Mouse (Mus musculus): ENCODE data around the gene Trim43a.
"Not testable (repeated sequence)": the region's sequence is repeated elsewhere in the genome, so short reads cannot be mapped to it uniquely, and the experiment has no call there.

The Trim43a gene

GRCm38 (mm10) chr9:88580591-88580990, at the start of gene Trim43a:
Gene Trim43a (plus strand): TSS chr9:88580891.
- DNase-seq (ENCODE audit: low spot score), result not testable (repeated sequence)

DNA sequence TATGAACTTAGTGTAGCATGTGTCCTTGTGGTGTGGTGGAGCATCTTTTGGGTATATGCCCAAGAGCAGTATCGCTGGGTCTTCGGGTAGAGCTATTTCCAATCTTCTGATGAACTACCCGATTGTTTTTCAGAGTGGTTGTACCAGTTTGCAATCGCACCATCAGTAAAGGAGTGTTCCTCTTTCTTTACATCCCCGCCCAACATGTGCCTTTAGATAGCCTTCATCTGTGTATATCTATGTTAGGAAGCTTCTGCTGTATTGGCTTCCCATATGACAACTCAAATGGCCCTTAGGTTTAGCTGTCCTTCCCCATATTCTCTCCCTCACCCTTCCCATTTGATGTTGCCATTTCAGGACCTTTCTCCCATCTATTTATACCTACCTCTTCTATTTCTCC, 46.6 kb upstream of the Trim43a start:
- no peak for DNase-seq (ENCODE audit: low spot score)

- DNase-seq (ENCODE audit: low spot score), result no peak
Observed at GRCm38 (mm10) chr9:88539546-88540224, 41.0 kb upstream of the Trim43a start.

- DNase-seq (ENCODE audit: low spot score), result peak; percentile 39
Observed at GRCm38 (mm10) chr9:88542816-88543215, 37.9 kb upstream of the Trim43a start.

DNA sequence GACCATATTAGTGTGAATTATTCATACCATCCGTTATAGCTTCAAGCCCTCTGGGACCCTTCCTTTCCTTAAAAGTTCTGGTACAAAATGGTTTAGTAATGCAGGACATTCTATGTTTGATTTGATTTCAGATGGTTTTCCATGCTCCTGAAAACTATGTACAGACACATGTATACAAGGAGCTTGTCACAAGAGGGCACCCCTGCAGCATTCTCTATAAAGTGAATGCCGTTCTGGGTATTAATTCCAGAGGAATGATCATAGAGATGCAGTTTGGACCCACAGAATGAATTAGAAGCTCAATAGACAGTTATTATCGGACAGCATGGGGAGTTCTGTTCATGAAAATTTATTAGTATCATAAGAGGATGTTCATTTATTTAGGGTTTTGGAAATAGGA, 35.2 kb upstream of the Trim43a start:
- peak; percentile 34 for DNase-seq (ENCODE audit: low spot score)

GRCm38 (mm10) chr9:88546166-88546565, 34.5 kb upstream of the Trim43a start:
- peak; percentile 27 for DNase-seq (ENCODE audit: low spot score)

- no peak for DNase-seq (ENCODE audit: low spot score)
Observed at GRCm38 (mm10) chr9:88546657-88547056, 34.0 kb upstream of the Trim43a start.

DNA sequence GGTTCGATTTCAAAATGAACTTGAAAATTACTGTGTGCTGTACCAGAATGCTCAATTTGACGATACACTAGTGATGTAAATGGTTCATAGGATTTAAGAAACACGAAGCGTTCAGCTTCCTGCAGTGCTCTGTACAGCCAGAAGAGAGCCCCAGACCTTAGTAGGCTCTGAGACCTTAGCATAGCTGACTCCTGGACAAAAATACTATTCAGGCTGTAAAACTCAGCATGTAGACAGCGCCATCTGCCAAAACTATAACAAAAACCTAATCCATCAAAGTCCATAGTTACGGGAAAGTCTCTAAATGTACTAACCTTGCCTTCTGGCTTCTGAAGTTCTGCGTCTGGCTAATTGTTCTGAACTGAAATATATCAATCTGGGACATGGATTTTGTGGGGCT, 33.4 kb upstream of the Trim43a start:
- DNase-seq (ENCODE audit: low spot score), result peak; percentile 34

GRCm38 (mm10) chr9:88547851-88548613, 32.7 kb upstream of the Trim43a start, which contains the start of gene Zfp949:
Gene Zfp949 (plus strand): TSS chr9:88548020.
- DNase-seq (ENCODE audit: low spot score), result peak; percentile 83

DNA sequence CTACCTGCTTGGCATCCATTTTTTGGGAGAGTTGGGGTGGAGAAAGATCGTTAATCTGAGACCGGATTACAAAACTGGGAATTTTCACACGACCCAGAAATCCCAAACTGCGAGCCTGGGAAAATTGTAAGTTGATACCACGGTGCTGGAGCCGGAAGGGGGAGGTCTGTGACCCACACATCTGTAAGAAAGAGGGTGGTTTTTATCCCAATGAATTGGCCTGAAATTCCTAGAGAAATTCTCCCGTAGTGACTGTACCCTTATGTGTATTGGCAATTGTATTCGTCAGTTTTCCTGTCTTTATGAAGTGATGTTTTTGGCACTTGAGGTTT, 32.1 kb upstream of the Trim43a start:
- no peak for DNase-seq (ENCODE audit: low spot score)

DNA sequence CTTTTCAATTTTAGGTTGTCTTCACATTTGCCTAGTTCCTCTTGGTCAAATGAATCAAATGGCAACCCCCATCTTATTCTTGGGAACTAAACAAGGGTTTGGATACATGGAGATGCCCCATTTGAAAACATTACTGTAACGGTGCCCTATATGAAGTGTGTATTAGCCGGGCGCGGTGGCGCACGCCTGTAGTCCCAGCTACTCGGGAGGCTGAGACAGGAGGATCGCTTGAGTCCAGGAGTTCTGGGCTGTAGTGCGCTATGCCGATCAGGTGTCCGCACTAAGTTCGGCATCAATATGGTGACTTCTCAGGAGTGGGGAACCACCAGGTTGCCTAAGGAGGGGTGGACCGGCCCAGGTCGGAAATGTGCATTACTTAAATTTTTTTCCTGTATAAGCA, 27.6 kb upstream of the Trim43a start:
- DNase-seq (ENCODE audit: low spot score), result no peak

GRCm38 (mm10) chr9:88558146-88558545, 22.5 kb upstream of the Trim43a start:
- no peak for DNase-seq (ENCODE audit: low spot score)

DNA sequence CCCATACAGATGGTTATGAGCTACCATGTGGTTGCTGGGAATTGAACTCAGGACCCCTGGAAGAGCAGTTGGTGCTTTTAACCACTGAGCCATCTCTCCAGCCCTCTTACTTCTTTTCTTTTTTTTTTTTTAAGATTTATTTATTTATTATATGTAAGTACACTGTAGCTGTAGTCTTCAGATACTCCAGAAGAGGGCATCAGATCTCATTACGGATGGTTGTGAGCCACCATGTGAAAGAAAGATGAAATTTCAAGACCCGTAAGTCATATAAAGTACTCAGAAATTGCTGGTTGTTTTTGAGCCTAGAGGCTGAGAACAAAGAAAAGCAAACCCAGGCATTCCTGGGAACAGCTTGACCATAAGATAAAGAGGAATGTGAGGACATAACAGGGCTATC, 19.2 kb upstream of the Trim43a start:
- DNase-seq (ENCODE audit: low spot score), result not testable (repeated sequence)

- not testable (repeated sequence) for DNase-seq (ENCODE audit: low spot score)
Observed at GRCm38 (mm10) chr9:88570471-88570870, 10.2 kb upstream of the Trim43a start.

- DNase-seq (ENCODE audit: low spot score), result not testable (repeated sequence)
Observed at GRCm38 (mm10) chr9:88593708-88594107, 13.0 kb downstream of the Trim43a start.

GRCm38 (mm10) chr9:88599206-88600162, 18.8 kb downstream of the Trim43a start:
- peak; percentile 99 for DNase-seq (ENCODE audit: low spot score)

GRCm38 (mm10) chr9:88625803-88626514, 45.3 kb downstream of the Trim43a start:
- DNase-seq (ENCODE audit: low spot score), result not testable (repeated sequence)

GRCm38 (mm10) chr9:88638125-88638524, 57.4 kb downstream of the Trim43a start:
- DNase-seq (ENCODE audit: low spot score), result not testable (repeated sequence)
